Mouse (Mus musculus) naive thymus-derived CD4-positive, alpha-beta T cell, adult 5 months (primary cell): Measurements from ENCODE around the gene Cdc42se2. TPM values are rescaled to one million over a fixed set of nuclear protein-coding genes. Genes with fewer than 3 reads are reported as not detected.

ENCODE experiments used
- polyA plus RNA-seq: library from polyadenylated mRNA; unstranded; fragments of 100-300 nt; shearing (Covaris generic); gene quantifications from one replicate; pipeline ENCODE4 v1.2.1, GENCODE M21; 2017

The Cdc42se2 gene
- polyA plus RNA-seq = 274 TPM

DNA sequence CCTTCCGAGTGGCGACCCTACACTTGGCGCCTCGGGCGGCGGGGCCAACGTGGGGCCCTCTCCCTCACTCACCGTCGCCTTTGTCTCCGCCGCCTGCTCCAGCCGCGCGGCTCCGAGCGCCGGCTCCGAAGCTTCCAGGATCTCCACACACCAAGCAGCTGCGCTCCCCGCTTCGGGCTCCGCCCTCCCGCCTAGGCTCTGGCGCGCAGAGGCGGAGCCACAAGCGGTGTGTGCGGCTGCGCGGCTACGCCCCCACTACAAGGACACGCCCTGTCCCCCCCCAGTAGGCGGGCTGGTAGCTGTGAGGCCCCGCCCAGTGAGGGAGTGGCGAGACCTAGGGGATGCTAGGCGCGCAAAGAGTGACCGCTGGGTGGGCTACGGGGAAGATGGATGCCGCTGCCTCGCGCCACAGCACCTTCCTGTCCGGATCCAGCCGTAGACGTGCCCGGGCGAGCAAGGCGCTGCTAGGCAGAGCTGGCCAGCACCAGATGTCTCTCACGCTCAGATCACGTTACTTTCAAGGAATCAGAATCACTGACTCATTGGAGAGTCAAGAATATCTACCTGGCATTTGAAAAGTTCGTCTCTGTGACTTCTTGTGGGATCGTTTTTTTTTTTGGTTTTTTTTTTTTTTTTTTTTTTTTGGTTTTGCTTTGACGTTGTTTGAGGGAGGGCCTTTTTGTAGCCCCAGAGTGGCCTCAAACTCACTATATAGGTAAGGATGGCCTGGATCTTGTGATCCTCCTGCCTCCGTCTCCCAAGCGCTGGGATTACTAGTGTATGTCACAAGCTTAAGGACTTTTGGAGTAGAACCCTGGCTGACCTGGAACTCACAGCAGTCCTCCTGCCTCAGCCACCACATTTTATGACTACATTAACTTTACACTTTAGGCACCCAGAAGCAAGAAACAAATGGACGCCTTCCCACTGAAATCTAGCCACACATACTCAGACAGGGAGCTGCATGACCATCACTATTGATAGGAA, at the start of gene Cdc42se2:
Cdc42se2 (minus strand) TSS at position 188 of the 987 bp plus-strand sequence.

Other genes with a start within 250 kb of the Cdc42se2 start
- gene Lyrm7, start 73.2 kb upstream of the Cdc42se2 start, polyA plus RNA-seq = 2.7 TPM
- 186 TPM for gene Hint1, start 78.7 kb upstream of the Cdc42se2 start, polyA plus RNA-seq
- gene Gpx3, start 114.8 kb upstream of the Cdc42se2 start, polyA plus RNA-seq = 0.65 TPM
- 139 TPM for gene Tnip1, start 175.2 kb upstream of the Cdc42se2 start, polyA plus RNA-seq
- 397 TPM for gene Anxa6, start 245.8 kb upstream of the Cdc42se2 start, polyA plus RNA-seq